Comparison of ENCODE assay signal across 25 mouse cellular contexts in the genomic region with DNA sequence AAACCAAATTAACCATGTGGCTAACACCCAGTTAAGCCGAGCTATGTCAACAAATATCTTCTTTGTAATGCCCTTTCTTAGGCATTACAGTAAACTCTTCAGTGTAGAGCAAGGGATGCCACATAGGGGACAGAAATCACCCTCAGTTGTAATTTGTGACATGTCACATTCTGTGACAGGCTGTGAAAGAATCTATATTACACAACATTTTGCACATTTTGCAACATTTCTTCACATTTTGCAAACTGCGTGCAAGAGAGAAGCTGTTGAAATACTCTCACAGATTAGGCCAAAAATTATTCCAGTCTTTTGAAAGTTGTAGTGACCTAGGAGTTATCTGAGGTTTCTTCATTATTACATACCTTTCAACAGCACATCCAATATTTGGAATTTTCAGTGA. TPM values are rescaled to one million over a fixed set of nuclear protein-coding genes. Genes with fewer than 3 reads are reported as not detected.
A peak's percentile ranks its signal among the peaks of the same experiment; 100 is the strongest.
DNase-seq lines count a peak whose midpoint lies in the region; ATAC-seq and TF ChIP-seq lines count a peak whose summit lies in the region.
"Had no signal": no experiment of that assay in that cellular context is flagged by ENCODE, and none has a peak within 500 bp of the region (broad histone marks: within the 10 kb centered on the region; RNA-seq: fewer than 3 reads in every experiment).

No protein-coding gene starts in this region.

- H3K27me3 ChIP-seq in liver, embryonic 16.5 days (ENCODE audit: control insufficient read depth, insufficient read depth, low read depth, low read length): no peaks in the 10 kb centered on the region
- H3K27me3 ChIP-seq in liver, embryonic 11.5 days (replicated peaks; ENCODE audit: control insufficient read depth, insufficient read depth, low read length): no peaks in the 10 kb centered on the region
- H3K27me3 ChIP-seq: heart, embryonic 15.5 days had no signal

- no peaks in the 10 kb centered on the region for H3K9me3 ChIP-seq in liver, embryonic 16.5 days (replicated peaks; ENCODE audit: control insufficient read depth, low read length)
- H3K9me3 ChIP-seq in liver, embryonic 11.5 days (ENCODE audit: control insufficient read depth, low read length): no peaks in the 10 kb centered on the region
- H3K9me3 ChIP-seq: embryonic facial prominence, embryonic 10.5 days; heart, embryonic 15.5 days had no signal

- ATAC-seq in liver, embryonic 16.5 days (ENCODE audit: low read depth): peak; percentile 39; the same call in 1 of the 2 replicates
- ATAC-seq in liver, embryonic 11.5 days (replicated peaks; ENCODE audit: low FRiP score): no peak
- ATAC-seq in megakaryocyte, adult 5-6 weeks (ENCODE audit: poor library complexity, severe bottlenecking): peak; percentile 93
- ATAC-seq: activated CD4-positive, CD25-positive, alpha-beta regulatory T cell, adult 4 months; forebrain, embryonic 14.5 days; hindbrain, embryonic 16.5 days; inflammation-experienced regulatory T-cells, adult 6 months; Patski had no signal

- H3K27ac ChIP-seq in liver, embryonic 16.5 days (ENCODE audit: low read length): no peak overlapping the region
- no peak overlapping the region for H3K27ac ChIP-seq in liver, embryonic 11.5 days (ENCODE audit: low read depth, low read length)
- H3K27ac ChIP-seq in layer of hippocampus, adult 2 months: no peak overlapping the region
- H3K27ac ChIP-seq: embryonic facial prominence, embryonic 10.5 days; gastrocnemius, adult 2 months; heart, adult 2 months; heart, embryonic 15.5 days had no signal

- H3K4me2 ChIP-seq in liver, embryonic 16.5 days (ENCODE audit: low read depth, low read length): no peak overlapping the region
- no peak overlapping the region for H3K4me2 ChIP-seq in liver, embryonic 11.5 days
- H3K4me2 ChIP-seq: heart, embryonic 11.5 days; heart, embryonic 15.5 days had no signal

- no peak for DNase-seq in liver, embryonic 11.5 days (ENCODE audit: low spot score)
- DNase-seq in 416B (ENCODE audit: low read depth) (peak; percentile 1), adipocyte (ENCODE audit: low spot score) (peak; percentile 60)
- no peak for DNase-seq in layer of hippocampus, adult 2 months (ENCODE audit: low spot score in 2 of 2)
- DNase-seq in heart, adult 11 months: no peak
- DNase-seq in urinary bladder, postnatal 4 days (ENCODE audit: low spot score in 2 of 2): no peak
- DNase-seq: adrenal gland, adult 8-10 months; cerebellum, adult 18-20 months; cerebellum, adult 9-11 months; cerebellum, postnatal 36 days; gastrocnemius, adult 2 months; gastrocnemius, postnatal 36 days; heart, adult 2 months had no signal

- H3K36me3 ChIP-seq in liver, embryonic 16.5 days (ENCODE audit: control insufficient read depth, insufficient read depth): no peaks in the 10 kb centered on the region
- H3K36me3 ChIP-seq in liver, embryonic 11.5 days (ENCODE audit: control insufficient read depth, insufficient read depth, low read length): no peaks in the 10 kb centered on the region
- H3K36me3 ChIP-seq: embryonic facial prominence, embryonic 10.5 days; heart, embryonic 15.5 days had no signal

- H3K4me3 ChIP-seq in liver, embryonic 16.5 days (ENCODE audit: low read depth, low read length): no peak overlapping the region
- H3K4me3 ChIP-seq in liver, embryonic 11.5 days (ENCODE audit: low read depth, low read length): no peak overlapping the region
- H3K4me3 ChIP-seq in layer of hippocampus, adult 2 months: no peak overlapping the region
- H3K4me3 ChIP-seq: embryonic facial prominence, embryonic 10.5 days; gastrocnemius, adult 2 months; heart, adult 2 months; heart, embryonic 15.5 days had no signal

- no peak for TF ChIP-seq CTCF in layer of hippocampus, adult 2 months (conservative IDR thresholded peaks at IDR 0.05)

- H3K4me1 ChIP-seq in liver, embryonic 16.5 days (ENCODE audit: control insufficient read depth, low read depth, low read length): no peaks in the 10 kb centered on the region
- no peaks in the 10 kb centered on the region for H3K4me1 ChIP-seq in liver, embryonic 11.5 days (replicated peaks; ENCODE audit: control insufficient read depth, insufficient read depth, low read length)
- H3K4me1 ChIP-seq: embryonic facial prominence, embryonic 10.5 days; heart, embryonic 15.5 days had no signal

- 53% methylated on average over 2 of the region's 2 CpGs for WGBS in liver, embryonic 16.5 days (ENCODE audit: insufficient replicate concordance)
- 82% methylated on average over 2 of the region's 2 CpGs for WGBS in liver, embryonic 11.5 days

- H3K9ac ChIP-seq in liver, embryonic 16.5 days (ENCODE audit: low read depth, low read length): no peak overlapping the region
- H3K9ac ChIP-seq in liver, embryonic 11.5 days (ENCODE audit: low read depth, low read length): no peak overlapping the region
- H3K9ac ChIP-seq: heart, embryonic 15.5 days had no signal

RNA-seq across cellular contexts. Expression of a gene that starts 3.8 kb away (rescaled TPM):
- polyA plus RNA-seq in liver, embryonic 16.5 days (2015; fragmentation: Nextera tagmentation; extraction: Ambion mirVana): not detected in 2 replicates
- 0.30 TPM in 1 of 2 replicates, not detected in the other for polyA plus RNA-seq in liver, embryonic 11.5 days (2014; fragmentation: Nextera tagmentation; extraction: Ambion mirVana)
- 0.34 TPM in 1 of 2 replicates, not detected in the other for total RNA-seq in megakaryocyte, adult 5-6 weeks (2015)
- total RNA-seq in megakaryocyte, adult 5-6 weeks (2017): 1.1 and 1.5 TPM in 2 replicates
- total RNA-seq in layer of hippocampus, adult 2 months (2021): 1 to 10 TPM; 6.1 TPM
- polyA plus RNA-seq: embryonic facial prominence, embryonic 14.5 days; forebrain, embryonic 14.5 days; heart, embryonic 11.5 days; heart, embryonic 15.5 days; hindbrain, embryonic 11.5 days had no signal

Comparison
In these comparisons a context has a peak if more than half of its experiments do, and no peak if none do; other contexts are left out.
1. DNase-seq: peak in 416B (single experiment) and adipocyte (single experiment); none in liver, embryonic 11.5 days (single experiment), layer of hippocampus, adult 2 months (0 of 2), heart, adult 11 months (single experiment) and urinary bladder, postnatal 4 days (0 of 2).